Mouse (Mus musculus): ENCODE results near the gene Cemip2.
"Not testable (repeated sequence)": the region's sequence is repeated elsewhere in the genome, so short reads cannot be mapped to it uniquely, and the experiment has no call there.

Gene Cemip2

DNA sequence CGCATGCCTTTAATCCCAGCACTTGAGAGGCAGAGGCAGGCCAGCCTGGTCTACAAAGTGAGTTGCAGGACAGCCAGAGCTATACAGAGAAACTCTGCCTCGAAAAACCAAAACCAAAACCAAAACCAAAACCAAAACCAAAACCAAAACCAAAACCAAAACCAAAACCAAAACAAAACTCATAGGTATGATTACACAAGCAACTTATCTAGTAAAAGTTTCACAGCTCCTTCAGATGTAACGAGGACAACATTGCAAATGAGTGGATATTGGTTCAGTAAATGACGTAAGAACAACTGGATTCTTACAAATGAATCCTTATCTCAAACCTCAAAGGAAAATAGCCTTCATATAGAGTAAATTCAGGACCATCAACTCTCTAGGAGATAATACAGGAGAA lies 88.6 kb downstream of the Cemip2 start:
- DNase-seq: not testable (repeated sequence)

DNA sequence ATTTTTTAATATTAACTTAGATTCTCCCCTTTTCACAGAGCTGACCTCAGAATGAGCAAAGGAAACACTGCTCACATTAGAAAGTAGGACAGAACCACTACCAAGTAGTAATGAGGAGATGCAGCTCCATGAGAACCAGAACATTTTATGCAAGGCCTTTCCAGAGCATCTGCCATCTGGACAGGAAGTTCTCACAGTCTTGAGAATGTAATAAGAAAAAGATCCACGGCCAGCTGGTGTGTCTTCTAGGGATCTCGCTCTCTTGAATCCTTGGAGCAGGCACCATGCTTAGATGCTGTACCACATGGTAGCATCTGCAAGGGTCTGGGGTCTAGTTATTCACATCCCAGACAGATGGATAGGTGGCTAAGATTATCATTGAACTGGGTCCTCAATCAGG lies 90.3 kb downstream of the Cemip2 start:
- DNase-seq: no peak

- DNase-seq: no peak
Measured at GRCm38 (mm10) chr19:21882110-21882940, 104.2 kb downstream of the Cemip2 start.

DNA sequence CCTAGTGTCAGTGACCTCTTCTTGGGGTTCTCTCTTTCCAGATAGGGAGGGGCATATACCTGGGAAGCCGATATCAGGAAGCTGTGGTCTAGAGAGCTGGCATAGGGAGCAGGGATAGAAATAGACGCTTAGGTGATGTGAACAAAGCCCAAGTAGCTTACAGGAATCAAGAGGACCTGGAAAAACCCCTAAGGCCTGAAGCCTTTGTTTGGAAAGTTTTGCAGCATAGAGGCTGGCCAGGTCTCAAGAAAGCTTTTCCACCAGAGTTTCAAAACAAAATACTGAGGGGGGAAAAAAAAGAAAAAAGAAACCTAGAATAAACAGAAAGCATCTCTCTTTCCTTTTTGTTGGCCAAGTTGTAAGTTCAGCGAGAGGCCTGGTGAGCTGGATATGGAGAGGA lies 104.9 kb downstream of the Cemip2 start:
- DNase-seq: no peak

- no peak for DNase-seq
Measured at GRCm38 (mm10) chr19:21883922-21884321, 105.8 kb downstream of the Cemip2 start.

DNA sequence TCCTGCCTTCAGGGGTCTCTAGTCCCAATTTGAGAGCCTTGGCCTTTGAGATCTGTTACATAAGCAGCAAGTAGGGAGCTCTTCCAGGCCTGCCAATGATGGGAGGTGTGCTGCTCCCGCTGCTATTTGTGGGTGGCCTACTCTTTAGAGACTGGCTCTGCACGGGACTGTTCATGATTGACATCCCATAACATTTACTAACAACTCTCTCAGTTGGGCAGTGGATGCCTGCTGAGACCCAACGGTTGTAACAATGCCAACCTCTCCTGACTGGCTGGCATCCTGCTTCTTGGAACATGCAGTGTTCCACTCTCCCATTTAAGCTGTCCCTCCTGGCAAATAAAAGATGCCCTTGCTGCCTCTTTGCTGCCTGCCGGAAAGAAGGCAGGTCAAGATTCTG lies 106.2 kb downstream of the Cemip2 start:
- no peak for DNase-seq

DNA sequence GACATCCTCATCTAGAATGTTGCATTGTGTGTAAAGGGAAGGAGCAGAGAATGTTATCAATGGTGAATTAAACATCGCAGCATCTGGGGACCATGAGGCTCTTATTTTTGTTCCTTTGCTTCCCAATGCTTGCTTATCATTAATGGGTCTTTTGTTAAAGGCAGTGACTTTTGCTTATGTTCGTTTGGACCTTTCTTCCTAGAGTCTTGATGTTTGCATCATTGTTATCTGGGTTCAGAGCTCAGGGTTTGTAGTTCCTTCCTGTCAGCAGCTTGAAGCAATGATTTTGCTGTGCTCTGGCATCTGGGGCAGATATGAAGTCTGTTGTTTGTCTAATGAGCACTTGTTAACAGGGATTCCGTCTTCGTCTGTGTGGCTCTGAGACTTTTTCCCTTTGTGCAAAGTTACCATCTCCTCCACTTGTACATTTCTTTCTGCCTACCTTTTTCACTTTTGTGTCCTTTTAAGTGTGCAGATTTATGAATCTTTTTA lies 108.1 kb downstream of the Cemip2 start:
- DNase-seq: no peak

DNA sequence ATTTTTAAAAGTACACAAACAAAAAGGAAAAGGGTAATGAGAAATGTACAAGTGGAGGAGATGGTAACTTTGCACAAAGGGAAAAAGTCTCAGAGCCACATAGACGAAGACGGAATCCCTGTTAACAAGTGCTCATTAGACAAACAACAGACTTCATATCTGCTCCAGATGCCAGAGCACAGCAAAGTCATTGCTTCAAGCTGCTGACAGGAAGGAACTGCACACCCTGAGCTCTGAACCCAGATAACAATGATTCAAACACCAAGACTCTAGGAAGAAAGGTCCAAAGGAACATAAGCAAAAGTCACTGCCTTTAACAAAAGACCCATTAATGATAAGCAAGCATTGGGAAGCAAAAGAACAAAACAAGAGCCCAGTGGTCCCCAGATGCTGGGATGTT lies 112.6 kb downstream of the Cemip2 start:
- DNase-seq: no peak

GRCm38 (mm10) chr19:21894792-21895191 lies 116.7 kb downstream of the Cemip2 start:
- DNase-seq: no peak

- no peak for DNase-seq
Measured at GRCm38 (mm10) chr19:21895540-21895939, 117.4 kb downstream of the Cemip2 start.

- peak; percentile 44 to 50 for DNase-seq
Measured at GRCm38 (mm10) chr19:21897122-21897827, 119.1 kb downstream of the Cemip2 start.

GRCm38 (mm10) chr19:21898015-21898939 lies 120.1 kb downstream of the Cemip2 start:
- no peak for DNase-seq
